Mouse (Mus musculus): ENCODE results near the gene Cabin1.

DNA sequence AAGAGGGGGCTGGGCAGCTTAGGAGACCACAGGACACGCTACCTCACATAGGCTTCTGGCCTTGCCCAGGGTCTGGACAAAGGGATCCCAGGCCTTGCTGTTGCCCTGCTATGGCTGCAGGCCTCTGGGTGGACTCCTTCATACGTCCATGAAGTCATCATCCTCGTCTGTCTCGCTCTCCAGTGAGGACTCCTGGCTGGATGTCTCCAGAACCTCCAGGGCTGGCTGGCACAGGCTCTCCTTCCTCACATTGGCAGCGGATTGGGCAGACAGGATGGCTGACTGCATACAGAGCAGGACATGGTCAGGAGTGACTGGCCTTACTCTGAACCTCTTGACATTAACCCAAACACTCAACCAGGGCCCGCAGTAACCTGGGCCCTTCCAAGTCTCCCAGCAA lies 117.7 kb downstream of the Cabin1 start:
- TF ChIP-seq E2F4 (IDR thresholded peaks at IDR 0.05; ENCODE audit: insufficient read depth) (no peak), POLR2A (IDR thresholded peaks at IDR 0.05; ENCODE audit: insufficient read length, low read depth) (no peak), USF1 (IDR thresholded peaks at IDR 0.05; ENCODE audit: low read depth) (no peak), MAX (IDR thresholded peaks at IDR 0.05; ENCODE audit: low read depth) (no peak), MYOG (IDR thresholded peaks at IDR 0.05; ENCODE audit: control insufficient read depth in 1 of 3, insufficient read depth in 1 of 3, insufficient read length in 2 of 3, low read depth in 2 of 3) (no peak), SRF (IDR thresholded peaks at IDR 0.05; ENCODE audit: control insufficient read depth, insufficient read length, low read depth) (no peak)
